Mouse (Mus musculus): ENCODE measurements around the gene Ccnjl. TPM values are rescaled to one million over a fixed set of nuclear protein-coding genes. Genes with fewer than 3 reads are reported as not detected.

Gene Ccnjl
- 12.9 and 14.4 TPM in 2 replicates for polyA plus RNA-seq (2015; fragmentation: Nextera tagmentation; extraction: Ambion mirVana)

GRCm38 (mm10) chr11:43528683-43529499 lies at the start of gene Ccnjl:
Gene Ccnjl, plus strand, starts transcription at chr11:43528784.
- under 1% methylated on average over 78 of the region's 79 CpGs for WGBS
- peaks cover 12% of the 10 kb centered on the region for H3K36me3 ChIP-seq
- peaks cover 21% of the 10 kb centered on the region for H3K4me1 ChIP-seq
- peak; percentile 87 for ATAC-seq (ENCODE audit: low FRiP score, low read depth)
- peak within 1 kb of the TSS; percentile 66; the same call in 1 of the 2 replicates for H3K27ac ChIP-seq
- H3K4me2 ChIP-seq (replicated peaks) = peak within 1 kb of the TSS; percentile 87
- no peaks in the 10 kb centered on the region for H3K27me3 ChIP-seq
- H3K4me3 ChIP-seq = peak within 1 kb of the TSS; percentile 80
- H3K9ac ChIP-seq = peak within 1 kb of the TSS; percentile 86
- H3K9me3 ChIP-seq = no peaks in the 10 kb centered on the region

- ATAC-seq (ENCODE audit: low FRiP score, low read depth) = no peak
- Histone ChIP-seq H3K36me3 (no peaks in the 10 kb centered on the region), H3K4me1 (peaks cover 67% of the 10 kb centered on the region), H3K9me3 (no peaks in the 10 kb centered on the region), H3K27me3 (no peaks in the 10 kb centered on the region), H3K4me3 (no peak overlapping the region), H3K4me2 (replicated peaks) (no peak overlapping the region), H3K9ac (no peak overlapping the region), H3K27ac (peak overlapping the region; percentile 81; the same call in 1 of the 2 replicates)
- WGBS = 67% methylated on average over 3 of the region's 3 CpGs
Observed at GRCm38 (mm10) chr11:43479376-43479775, 49.2 kb upstream of the Ccnjl start.

DNA sequence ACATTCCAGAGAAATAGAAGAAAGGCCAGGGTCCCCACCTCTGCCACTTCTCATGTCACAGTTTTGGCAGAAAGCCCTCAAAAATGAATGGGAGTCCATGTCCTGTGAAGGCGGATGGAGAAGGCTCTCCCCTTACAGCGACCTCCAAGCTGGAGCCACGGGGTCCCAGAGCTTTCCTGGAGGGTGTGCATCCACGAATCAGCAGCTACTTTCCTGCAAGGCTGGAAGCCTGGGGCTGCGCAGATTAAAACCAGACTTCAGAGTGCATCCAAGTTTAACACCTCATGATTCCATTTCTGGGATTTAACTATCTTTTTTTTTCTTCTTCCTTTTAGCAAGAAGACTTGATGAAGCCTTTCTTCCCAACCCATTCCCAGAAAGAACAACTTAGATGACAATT lies 48.0 kb upstream of the Ccnjl start:
- peaks cover 61% of the 10 kb centered on the region for H3K4me1 ChIP-seq
- no peaks in the 10 kb centered on the region for H3K27me3 ChIP-seq
- no peak for ATAC-seq (ENCODE audit: low FRiP score, low read depth)
- no peaks in the 10 kb centered on the region for H3K9me3 ChIP-seq
- H3K27ac ChIP-seq = peak overlapping the region; percentile 81; the same call in 1 of the 2 replicates
- 23% methylated on average over 5 of the region's 5 CpGs for whole genome bisulfite sequencing
- H3K4me3 ChIP-seq = no peak overlapping the region
- peak overlapping the region; percentile 37; the same call in 1 of the 2 replicates for H3K4me2 ChIP-seq (replicated peaks)
- no peaks in the 10 kb centered on the region for H3K36me3 ChIP-seq
- no peak overlapping the region for H3K9ac ChIP-seq

GRCm38 (mm10) chr11:43481672-43482522 lies 46.7 kb upstream of the Ccnjl start:
- Histone ChIP-seq H3K9ac (no peak overlapping the region), H3K4me1 (peaks cover 61% of the 10 kb centered on the region), H3K27me3 (no peaks in the 10 kb centered on the region), H3K36me3 (no peaks in the 10 kb centered on the region), H3K9me3 (no peaks in the 10 kb centered on the region), H3K27ac (peak overlapping the region; percentile 81), H3K4me3 (no peak overlapping the region), H3K4me2 (replicated peaks) (peak overlapping the region; percentile 37)
- 14% methylated on average over 3 of the region's 3 CpGs for WGBS
- peak; percentile 60 for ATAC-seq (ENCODE audit: low FRiP score, low read depth)

GRCm38 (mm10) chr11:43483122-43483792 lies 45.3 kb upstream of the Ccnjl start:
- peak; percentile 58; the same call in 1 of the 2 replicates for ATAC-seq (ENCODE audit: low FRiP score, low read depth)

DNA sequence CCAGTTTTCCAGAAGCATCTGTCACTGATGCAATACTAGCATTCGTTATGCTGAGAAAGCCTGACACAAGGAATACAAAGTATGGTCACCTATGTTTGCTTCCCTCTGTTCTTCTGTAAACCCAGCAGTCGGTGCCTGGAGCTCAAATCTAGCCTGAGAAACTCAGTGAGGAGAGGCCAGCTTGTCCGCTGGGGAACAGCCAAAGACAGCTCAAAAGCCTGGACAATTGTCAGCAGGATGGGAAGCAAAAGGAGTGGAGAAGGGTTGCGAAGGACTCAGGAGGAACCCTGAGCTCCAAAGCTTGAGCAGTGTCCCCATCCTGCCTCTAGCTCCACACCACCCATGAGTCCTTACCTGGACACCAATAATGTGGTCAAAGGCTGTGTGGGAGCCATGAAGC lies 44.5 kb upstream of the Ccnjl start:
- Histone ChIP-seq H3K9ac (no peak overlapping the region), H3K4me2 (replicated peaks) (no peak overlapping the region), H3K36me3 (no peaks in the 10 kb centered on the region), H3K4me1 (peaks cover 57% of the 10 kb centered on the region), H3K9me3 (no peaks in the 10 kb centered on the region), H3K27me3 (no peaks in the 10 kb centered on the region), H3K4me3 (no peak overlapping the region), H3K27ac (peak overlapping the region; percentile 88)
- WGBS = 79% methylated on average over 4 of the region's 4 CpGs
- ATAC-seq (ENCODE audit: low FRiP score, low read depth) = no peak

More at GRCm38 (mm10) chr11:43483122-43483792, 45.3 kb upstream of the Ccnjl start:
- Histone ChIP-seq H3K4me2 (replicated peaks) (peak overlapping the region; percentile 35), H3K4me3 (no peak overlapping the region), H3K9ac (0 out of 2 replicates have a peak overlapping the region, but pooled peaks have one; percentile 25), H3K9me3 (no peaks in the 10 kb centered on the region), H3K36me3 (no peaks in the 10 kb centered on the region), H3K4me1 (peaks cover 61% of the 10 kb centered on the region), H3K27me3 (no peaks in the 10 kb centered on the region), H3K27ac (peak overlapping the region; percentile 88)
- WGBS = 16% methylated on average over 6 of the region's 6 CpGs

GRCm38 (mm10) chr11:43484652-43485051 lies 43.9 kb upstream of the Ccnjl start:
- Histone ChIP-seq H3K4me3 (no peak overlapping the region), H3K9ac (no peak overlapping the region), H3K4me2 (replicated peaks) (no peak overlapping the region), H3K9me3 (no peaks in the 10 kb centered on the region), H3K27me3 (no peaks in the 10 kb centered on the region), H3K36me3 (no peaks in the 10 kb centered on the region), H3K4me1 (peaks cover 51% of the 10 kb centered on the region), H3K27ac (no peak overlapping the region)
- 41% methylated on average over 11 of the region's 11 CpGs for WGBS
- no peak for ATAC-seq (ENCODE audit: low FRiP score, low read depth)

DNA sequence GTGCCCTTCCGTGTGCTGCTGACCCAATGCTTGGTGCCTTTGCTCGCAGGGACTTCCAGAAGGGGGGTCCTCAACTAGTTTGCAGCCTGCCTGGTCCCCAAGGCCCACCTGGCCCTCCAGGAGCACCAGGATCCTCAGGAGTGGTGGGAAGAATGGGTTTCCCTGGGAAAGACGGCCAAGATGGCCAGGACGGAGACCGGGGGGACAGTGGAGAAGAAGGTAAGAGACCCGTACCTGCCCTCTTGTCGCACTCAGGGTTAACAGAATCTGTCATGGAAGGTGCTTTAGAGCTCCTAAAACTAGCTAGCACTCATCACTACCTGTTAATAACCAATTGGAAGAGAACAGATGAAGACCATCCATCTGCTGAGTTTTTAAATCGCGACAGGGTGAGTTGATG lies 42.7 kb upstream of the Ccnjl start:
- Histone ChIP-seq H3K4me2 (replicated peaks) (no peak overlapping the region), H3K9me3 (no peaks in the 10 kb centered on the region), H3K4me3 (no peak overlapping the region), H3K9ac (no peak overlapping the region), H3K4me1 (peaks cover 39% of the 10 kb centered on the region), H3K27me3 (no peaks in the 10 kb centered on the region), H3K36me3 (no peaks in the 10 kb centered on the region), H3K27ac (no peak overlapping the region)
- WGBS = 93% methylated on average over 9 of the region's 9 CpGs
- ATAC-seq (ENCODE audit: low FRiP score, low read depth) = no peak

DNA sequence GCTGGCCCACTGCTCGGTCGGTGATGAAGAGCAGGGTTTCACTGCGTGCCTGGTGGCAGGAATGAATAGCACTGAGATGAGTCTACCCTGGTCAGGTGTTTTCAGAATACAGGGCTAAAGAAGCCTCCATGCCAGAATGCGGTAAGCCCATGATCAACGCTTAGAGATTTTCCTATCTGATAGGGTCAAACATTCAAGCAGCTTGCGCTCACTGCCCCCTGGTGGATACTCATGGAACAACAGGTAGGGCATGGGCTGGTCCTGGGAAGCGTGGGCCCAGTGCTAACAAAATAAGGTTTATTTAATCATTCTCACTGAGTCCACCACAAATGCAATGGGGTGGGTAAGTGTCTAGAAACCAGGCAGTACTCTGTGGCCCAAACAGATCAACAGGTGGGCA lies 35.9 kb upstream of the Ccnjl start:
- WGBS = 33% methylated on average over 7 of the region's 7 CpGs
- H3K9ac ChIP-seq = no peak overlapping the region
- peak; percentile 34; the same call in 1 of the 2 replicates for ATAC-seq (ENCODE audit: low FRiP score, low read depth)

DNA sequence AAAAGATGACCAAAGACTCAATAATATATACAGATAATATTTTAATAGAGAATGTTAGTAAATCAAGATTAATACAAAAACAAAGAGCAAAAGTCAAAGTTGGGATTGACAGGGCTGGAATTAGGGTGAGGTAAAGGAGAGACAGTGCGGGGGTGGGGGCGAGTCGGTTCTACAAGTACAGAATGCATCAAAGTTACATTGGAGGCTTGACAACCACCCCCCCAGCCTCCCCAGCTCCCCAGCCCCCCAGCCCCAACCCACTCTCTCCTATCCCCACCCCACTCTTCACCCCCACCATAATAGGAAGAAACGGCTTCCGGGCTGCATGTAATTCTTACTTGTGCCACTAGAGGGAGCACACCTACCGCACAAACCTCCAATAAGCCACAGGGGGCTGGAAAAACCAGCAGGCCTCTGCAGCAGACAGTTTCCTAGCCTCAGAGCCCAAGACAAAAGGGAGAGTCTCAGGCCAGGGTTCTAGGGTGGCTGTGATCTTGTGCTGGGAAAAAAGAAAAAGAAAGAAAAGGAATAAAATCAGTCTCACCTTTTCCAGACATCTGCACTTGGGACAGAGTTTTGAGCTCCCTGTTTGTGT lies 34.7 kb upstream of the Ccnjl start:
- no peak overlapping the region for H3K9ac ChIP-seq
- ATAC-seq (ENCODE audit: low FRiP score, low read depth) = peak; percentile 81
- no peak overlapping the region for H3K27ac ChIP-seq
- no peaks in the 10 kb centered on the region for H3K27me3 ChIP-seq
- no peak overlapping the region for H3K4me2 ChIP-seq (replicated peaks)
- no peaks in the 10 kb centered on the region for H3K4me1 ChIP-seq
- no peaks in the 10 kb centered on the region; the same call in 1 of the 2 replicates for H3K9me3 ChIP-seq
- WGBS = 22% methylated on average over 6 of the region's 6 CpGs
- H3K4me3 ChIP-seq = no peak overlapping the region
- H3K36me3 ChIP-seq = no peaks in the 10 kb centered on the region

More for the DNA sequence above, 35.9 kb upstream of the Ccnjl start:
- Histone ChIP-seq H3K27ac (no peak overlapping the region), H3K36me3 (no peaks in the 10 kb centered on the region), H3K4me1 (no peaks in the 10 kb centered on the region), H3K27me3 (no peaks in the 10 kb centered on the region), H3K9me3 (no peaks in the 10 kb centered on the region), H3K4me2 (replicated peaks) (no peak overlapping the region), H3K4me3 (no peak overlapping the region)

DNA sequence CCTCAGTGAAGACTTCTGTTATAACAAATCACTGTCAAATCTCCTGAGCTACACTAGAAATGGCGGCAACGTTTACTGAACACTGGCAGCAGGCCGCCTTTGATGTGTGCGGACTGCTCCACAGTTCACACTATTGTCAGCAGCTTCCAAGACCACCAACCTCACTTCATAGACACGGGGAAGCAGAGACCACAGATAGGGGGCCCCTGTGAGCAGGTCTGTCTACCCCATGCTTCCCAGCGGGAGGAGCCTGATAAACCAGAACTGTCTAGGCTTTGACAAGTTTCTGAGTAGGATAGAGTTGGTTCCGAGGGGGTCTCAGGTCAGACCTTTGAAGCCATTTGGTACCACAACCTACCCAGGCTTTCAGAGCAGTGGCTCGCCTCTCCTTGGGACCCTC lies 33.5 kb upstream of the Ccnjl start:
- Histone ChIP-seq H3K36me3 (no peaks in the 10 kb centered on the region), H3K9me3 (no peaks in the 10 kb centered on the region; the same call in 1 of the 2 replicates), H3K9ac (no peak overlapping the region), H3K4me2 (replicated peaks) (no peak overlapping the region), H3K4me1 (no peaks in the 10 kb centered on the region), H3K27me3 (no peaks in the 10 kb centered on the region), H3K27ac (no peak overlapping the region), H3K4me3 (no peak overlapping the region)
- no peak for ATAC-seq (ENCODE audit: low FRiP score, low read depth)
- 46% methylated on average over 8 of the region's 8 CpGs for WGBS

Measured in limb, embryonic 13.5 days (tissue).